Mouse (Mus musculus) central nervous system, embryonic 18 days (tissue): ENCODE measurements around the gene Tpr. TPM values are rescaled to one million over a fixed set of nuclear protein-coding genes. Genes with fewer than 3 reads are reported as not detected.

Experiments used
- polyA plus RNA-seq: library from polyadenylated mRNA; depleted of rRNA; stranded (reverse); fragments of >200 nt; gene quantifications from 2 replicates; pipeline ENCODE4 v1.2.3, GENCODE M21; 2012; rRNA removed

The Tpr gene
- polyA plus RNA-seq: 90.9 and 91.5 TPM in 2 replicates

GRCm38 (mm10) chr1:150392638-150393487, at the start of gene Tpr, which contains the start of gene Odr4:
Tpr (plus strand) TSS chr1:150392838.
Odr4 (minus strand) TSS chr1:150393080.

GRCm38 (mm10) chr1:150466132-150466531, 73.5 kb downstream of the Tpr start, which contains the start of gene Prg4:
Prg4 (minus strand) TSS chr1:150466165.

Other genes with a start within 250 kb of the Tpr start
- not detected in 2 replicates for gene Pdc, start 73.4 kb upstream of the Tpr start, polyA plus RNA-seq
- 28.4 and 29.6 TPM in 2 replicates for gene Odr4, start 242 bp downstream of the Tpr start, polyA plus RNA-seq
- 0.39 and 0.74 TPM in 2 replicates for gene Prg4, start 73.3 kb downstream of the Tpr start, polyA plus RNA-seq